Mouse (Mus musculus) gastrocnemius, postnatal 4 days (tissue): ENCODE data around the gene Sbds. TPM values are rescaled to one million over a fixed set of nuclear protein-coding genes. Genes with fewer than 3 reads are reported as not detected.
A peak's percentile ranks its signal among the peaks of the same experiment; 100 is the strongest.

ENCODE experiments used
- DNase-seq, 2 experiments: peaks; one replicate each; pipeline ENCODE4 v3.0.0; 2021 to 2022; ENCODE audit warnings: low spot score in 2 of 2, mixed read lengths in 2 of 2
- long read RNA-seq, 2 experiments: library from polyadenylated mRNA; stranded (forward); transcript quantifications; one replicate each; pipeline ENCODE4 v2.0.0; 2021
- total RNA-seq, 2 experiments: library from RNA; stranded (reverse); gene quantifications; 2 replicates each; pipeline ENCODE4 v1.2.3; 2021

Sbds gene
- 10 to 100 TPM; 33.7 to 40.2 TPM for total RNA-seq
- long read RNA-seq, experiment 1, transcript Sbds-201 (5 exons, 1,548 nt), result major isoform, 53 of 60 reads
- long read RNA-seq, experiment 1, partial matches to known transcripts, result 0 of 60 reads
- long read RNA-seq, experiment 1, other reads (novel, unspliced or antisense), result 6 of 60 reads
- long read RNA-seq, experiment 2, transcript Sbds-201 (5 exons, 1,548 nt), result major isoform, 49 of 57 reads
- long read RNA-seq, experiment 2, partial matches to known transcripts, result 3 of 57 reads
- long read RNA-seq, experiment 2, other reads (novel, unspliced or antisense), result 3 of 57 reads

- DNase-seq, result peak; percentile 91 to 96
Measured at GRCm38 (mm10) chr5:130255017-130255720, at the start of gene Sbds, which contains the start of gene Tyw1. Gene Sbds, minus strand, starts transcription at chr5:130255530. Gene Tyw1, plus strand, starts transcription at chr5:130255619.

DNA sequence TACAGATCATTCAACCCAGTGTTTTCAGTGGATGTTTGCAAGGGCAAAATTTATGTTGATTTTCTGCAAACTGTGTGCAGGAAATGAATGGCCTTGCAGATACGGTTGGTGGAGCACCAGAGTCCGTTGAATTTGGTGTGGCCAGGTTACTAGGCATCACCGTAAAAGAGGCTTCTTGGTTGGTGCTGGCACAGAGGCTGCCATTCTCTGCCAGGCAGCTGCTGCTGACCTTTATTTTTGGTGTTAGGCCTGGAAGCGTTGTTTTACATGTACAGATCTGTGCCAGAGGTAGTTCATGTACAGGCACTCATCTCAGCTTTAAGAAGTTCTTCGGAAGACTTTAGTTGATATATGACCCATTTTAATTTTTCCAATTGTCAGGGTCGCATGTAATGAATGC lies 48.3 kb upstream of the Sbds start:
- no peak for DNase-seq

- no peak for DNase-seq
Measured at GRCm38 (mm10) chr5:130299526-130299925, 44.2 kb upstream of the Sbds start.

- no peak for DNase-seq
Measured at GRCm38 (mm10) chr5:130298831-130299460, 43.6 kb upstream of the Sbds start.

DNA sequence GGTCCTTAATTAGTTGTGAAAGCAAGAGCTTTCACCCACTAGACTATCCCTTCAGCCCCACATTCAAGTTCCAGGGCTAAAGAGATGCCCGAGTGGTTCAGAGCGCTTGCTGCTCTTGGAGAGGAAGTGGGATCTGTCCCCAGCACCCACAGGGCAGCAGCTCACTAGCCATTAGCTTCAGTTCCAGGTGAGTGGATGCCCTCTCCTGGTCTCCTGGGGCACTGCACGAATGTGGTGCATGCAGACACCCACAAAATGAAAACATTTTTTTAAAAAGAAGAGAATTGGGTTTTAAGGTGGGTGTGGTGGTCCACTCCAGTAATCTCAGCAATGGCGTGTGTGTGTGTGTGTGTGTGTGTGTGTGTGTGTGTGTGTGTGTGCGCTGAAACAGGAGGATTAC lies 40.7 kb upstream of the Sbds start:
- DNase-seq, result no peak

- no peak for DNase-seq
Measured at GRCm38 (mm10) chr5:130294598-130294997, 39.3 kb upstream of the Sbds start.

- DNase-seq, result no peak
Measured at GRCm38 (mm10) chr5:130293941-130294340, 38.6 kb upstream of the Sbds start.

- no peak for DNase-seq
Measured at GRCm38 (mm10) chr5:130292976-130293375, 37.6 kb upstream of the Sbds start.

DNA sequence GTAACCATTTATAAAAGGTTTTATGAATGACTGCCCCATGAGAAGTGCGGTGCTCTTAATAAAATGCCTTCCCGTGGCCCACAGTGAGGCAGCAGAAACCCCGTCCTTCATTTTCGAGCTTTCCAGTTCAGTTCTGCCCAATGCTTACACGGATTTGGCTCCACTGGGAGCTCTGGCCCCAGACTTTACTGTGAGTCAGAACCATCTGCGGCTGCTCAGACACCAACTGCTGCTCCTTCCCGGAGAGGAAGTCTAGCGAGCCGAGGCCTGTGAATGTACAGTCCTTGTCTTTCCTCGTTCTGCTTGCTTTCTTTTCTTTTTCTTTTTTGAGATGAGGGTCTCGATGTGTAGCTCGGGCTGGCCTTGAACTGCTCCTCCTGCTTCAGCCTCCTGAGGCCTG lies 35.4 kb upstream of the Sbds start:
- no peak for DNase-seq

- no peak for DNase-seq
Measured at GRCm38 (mm10) chr5:130290242-130290641, 34.9 kb upstream of the Sbds start.

DNA sequence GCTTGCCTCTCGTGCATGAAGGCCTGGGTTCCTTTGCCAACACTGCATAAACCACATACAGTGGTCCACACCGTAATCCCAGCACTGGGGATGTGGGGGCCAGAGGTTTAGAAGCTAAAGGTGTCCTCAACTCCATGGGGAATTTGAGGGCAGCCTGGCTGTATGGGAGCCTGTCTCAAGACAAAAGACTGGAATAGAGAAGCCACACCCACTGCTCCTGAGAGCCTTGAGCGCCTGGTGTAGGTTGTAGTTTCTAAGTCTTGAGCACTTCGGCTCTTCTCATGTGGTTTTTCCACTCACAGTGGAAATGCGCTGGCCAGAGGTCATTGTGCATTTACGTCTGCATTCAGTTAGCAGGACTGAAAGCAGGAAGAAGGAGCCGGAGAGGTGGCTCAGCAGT lies 32.8 kb upstream of the Sbds start:
- no peak for DNase-seq

- no peak for DNase-seq
Measured at GRCm38 (mm10) chr5:130283079-130283732, 27.9 kb upstream of the Sbds start.

DNA sequence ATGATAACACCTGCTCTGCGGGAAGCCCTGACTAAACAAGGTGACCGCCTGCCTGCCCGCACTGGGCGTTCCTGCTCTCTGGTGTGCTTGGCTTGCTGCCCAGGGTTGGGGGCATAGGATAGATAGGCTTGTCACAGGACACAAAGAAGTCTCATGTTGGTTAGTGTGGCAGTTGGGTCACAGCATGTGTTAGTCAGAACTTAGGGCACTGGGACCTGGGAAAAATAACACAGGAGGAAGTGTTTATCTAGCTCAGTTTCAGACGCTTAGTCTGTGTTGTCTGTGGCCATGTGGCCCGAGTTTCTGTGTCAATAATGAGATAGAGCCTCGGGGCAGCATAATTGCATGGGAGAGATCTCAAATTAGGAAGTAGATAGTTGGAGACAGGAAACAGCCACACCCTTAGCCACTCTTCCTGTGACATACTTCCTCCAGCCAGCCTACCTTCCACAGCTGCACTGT lies 22.7 kb upstream of the Sbds start:
- no peak for DNase-seq

- peak in 1 of 2 experiments; percentile 25 for DNase-seq
Measured at GRCm38 (mm10) chr5:130275509-130275908, 20.2 kb upstream of the Sbds start.

- no peak for DNase-seq
Measured at GRCm38 (mm10) chr5:130273046-130273445, 17.7 kb upstream of the Sbds start.

GRCm38 (mm10) chr5:130272344-130272743 lies 17.0 kb upstream of the Sbds start:
- DNase-seq, result no peak

GRCm38 (mm10) chr5:130268976-130269375 lies 13.6 kb upstream of the Sbds start:
- no peak for DNase-seq

DNA sequence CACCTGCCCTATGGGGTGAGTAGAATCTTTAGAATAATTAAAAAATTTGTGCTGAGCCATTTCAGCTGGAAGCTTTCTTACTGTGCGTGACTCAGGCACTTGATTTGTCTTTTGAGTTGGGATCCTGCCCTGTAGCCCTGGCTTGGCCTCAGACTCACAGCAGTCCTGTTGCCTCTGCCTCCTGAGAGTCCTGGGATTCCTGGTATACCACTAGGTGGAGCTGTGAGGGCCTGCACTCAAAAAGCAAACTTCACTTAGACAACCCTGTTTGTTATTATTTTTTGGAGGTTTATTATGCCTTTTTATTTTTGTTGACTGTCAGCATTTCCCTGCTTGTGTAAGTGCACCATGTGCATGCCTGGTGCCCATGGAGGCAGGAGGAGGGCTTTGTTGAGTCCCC lies 12.0 kb upstream of the Sbds start:
- no peak for DNase-seq

GRCm38 (mm10) chr5:130266651-130267050 lies 11.3 kb upstream of the Sbds start:
- DNase-seq, result peak in 1 of 2 experiments; percentile 18

- no peak for DNase-seq
Measured at GRCm38 (mm10) chr5:130264433-130265005, 9.2 kb upstream of the Sbds start.

- no peak for DNase-seq
Measured at GRCm38 (mm10) chr5:130263454-130263853, 8.1 kb upstream of the Sbds start.
